Mouse (Mus musculus) liver, embryonic 14.5 days (tissue): ENCODE data around the gene Tns1.

ENCODE experiments used
- CTCF ChIP-seq: IDR thresholded peaks from 2 replicates; pipeline ENCODE4 v1.5.1; 2016; ENCODE audit warnings: antibody characterized with exemption, low read depth, control low read depth
- EP300 ChIP-seq: IDR thresholded peaks from 2 replicates; pipeline ENCODE4 v1.6.1; 2016; ENCODE audit warnings: antibody characterized with exemption, low read depth

- TF ChIP-seq CTCF (peak; percentile 51), EP300 (no peak)
Measured at GRCm38 (mm10) chr1:73926279-73926678, 198.0 kb downstream of the Tns1 start.
